Mouse (Mus musculus): ENCODE data around the gene Gm49630.
"Not testable (repeated sequence)": the region's sequence is repeated elsewhere in the genome, so short reads cannot be mapped to it uniquely, and the experiment has no call there.

The Gm49630 gene

GRCm38 (mm10) chr17:7371879-7372278 lies at the start of gene Gm49630:
TSS of gene Gm49630 (minus strand) at chr17:7371979.
- DNase-seq, result not testable (repeated sequence)

- not testable (repeated sequence) for DNase-seq
These were observed 48.6 kb upstream of the Gm49630 start for GRCm38 (mm10) chr17:7420191-7420973.

- DNase-seq, result not testable (repeated sequence)
These were observed 43.0 kb upstream of the Gm49630 start for GRCm38 (mm10) chr17:7414601-7415310.

- DNase-seq, result not testable (repeated sequence)
These were observed 41.6 kb upstream of the Gm49630 start for GRCm38 (mm10) chr17:7413336-7413735.

GRCm38 (mm10) chr17:7399770-7400169 lies 28.0 kb upstream of the Gm49630 start:
- not testable (repeated sequence) for DNase-seq

- DNase-seq, result not testable (repeated sequence)
These were observed 26.5 kb upstream of the Gm49630 start for GRCm38 (mm10) chr17:7398198-7398847.

- DNase-seq, result not testable (repeated sequence)
These were observed 25.3 kb upstream of the Gm49630 start for GRCm38 (mm10) chr17:7397079-7397478.

GRCm38 (mm10) chr17:7396288-7396687 lies 24.5 kb upstream of the Gm49630 start:
- DNase-seq, result not testable (repeated sequence)

GRCm38 (mm10) chr17:7395671-7396070 lies 23.9 kb upstream of the Gm49630 start:
- not testable (repeated sequence) for DNase-seq

- DNase-seq, result not testable (repeated sequence)
These were observed 23.3 kb upstream of the Gm49630 start for GRCm38 (mm10) chr17:7395116-7395515.

GRCm38 (mm10) chr17:7389898-7390297 lies 18.1 kb upstream of the Gm49630 start:
- not testable (repeated sequence) for DNase-seq

- DNase-seq, result not testable (repeated sequence)
These were observed 17.2 kb upstream of the Gm49630 start for GRCm38 (mm10) chr17:7388958-7389356.

- not testable (repeated sequence) for DNase-seq
These were observed 16.7 kb upstream of the Gm49630 start for GRCm38 (mm10) chr17:7388341-7388957.

- DNase-seq, result not testable (repeated sequence)
These were observed 14.2 kb upstream of the Gm49630 start for GRCm38 (mm10) chr17:7386016-7386415.

- DNase-seq, result not testable (repeated sequence)
These were observed 13.6 kb upstream of the Gm49630 start, which contains the start of gene Unc93a2 for GRCm38 (mm10) chr17:7385364-7385763. TSS of gene Unc93a2 (minus strand) at chr17:7385464.

- DNase-seq, result not testable (repeated sequence)
These were observed 11.7 kb upstream of the Gm49630 start for GRCm38 (mm10) chr17:7383167-7384143.

GRCm38 (mm10) chr17:7382711-7383110 lies 10.9 kb upstream of the Gm49630 start:
- DNase-seq, result not testable (repeated sequence)

GRCm38 (mm10) chr17:7377907-7378306 lies 6.1 kb upstream of the Gm49630 start:
- not testable (repeated sequence) for DNase-seq

- not testable (repeated sequence) for DNase-seq
These were observed 5.3 kb upstream of the Gm49630 start for GRCm38 (mm10) chr17:7376951-7377700.

GRCm38 (mm10) chr17:7369401-7369800 lies 2.4 kb downstream of the Gm49630 start:
- not testable (repeated sequence) for DNase-seq

Measured in lung, postnatal 14 days (tissue).